Mouse (Mus musculus) intestine, embryonic 14.5 days (tissue): ENCODE results near the gene Klf11. TPM values are rescaled to one million over a fixed set of nuclear protein-coding genes. Genes with fewer than 3 reads are reported as not detected.
"Not testable (repeated sequence)": the region's sequence is repeated elsewhere in the genome, so short reads cannot be mapped to it uniquely, and the experiment has no call there.

Experiments
- ATAC-seq: fragments of 200-750 bp; cut with Nextera tagmentation; replicated peaks from 2 replicates; pipeline ENCODE4 v1.8.0; 2017; ENCODE audit warnings: low read depth, moderate number of reproducible peaks, moderate TSS enrichment, moderate library complexity; ENCODE audit not compliant: low FRiP score, low TSS enrichment
- DNase-seq: peaks from one replicate; pipeline ENCODE4 v3.0.0-alpha.2; 2018; ENCODE audit warnings: low spot score
- H3K27ac ChIP-seq: fragments of 300-500 bp; sonication (generic); 2 replicates; pipeline ENCODE4 v1.5.1; 2014; ENCODE audit warnings: low read depth, mild to moderate bottlenecking, control low read depth
- H3K27me3 ChIP-seq: fragments of 300-500 bp; sonication (generic); replicated peaks from 2 replicates; pipeline ENCODE4 v1.6.1; 2014; ENCODE audit warnings: low read length, control low read depth; ENCODE audit not compliant: control insufficient read depth, insufficient read depth
- H3K36me3 ChIP-seq: fragments of 300-500 bp; sonication (generic); 2 replicates; pipeline ENCODE4 v1.6.1; 2014; ENCODE audit warnings: low read length, control low read depth; ENCODE audit not compliant: control insufficient read depth, insufficient read depth
- H3K4me1 ChIP-seq: fragments of 300-500 bp; sonication (generic); replicated peaks from 2 replicates; pipeline ENCODE4 v1.6.1; 2014; ENCODE audit warnings: low read length, control low read depth, mixed read lengths; ENCODE audit not compliant: control insufficient read depth, insufficient read depth
- H3K4me2 ChIP-seq: fragments of 300-500 bp; sonication (generic); 2 replicates; pipeline ENCODE4 v1.6.1; 2014; ENCODE audit warnings: low read length
- H3K4me3 ChIP-seq: fragments of 300-500 bp; sonication (generic); 2 replicates; pipeline ENCODE4 v1.5.1; 2014; ENCODE audit warnings: low read depth, low read length, control low read depth, mixed read lengths
- H3K9ac ChIP-seq: fragments of 300-500 bp; sonication (generic); 2 replicates; pipeline ENCODE4 v1.6.1; 2014; ENCODE audit warnings: mild to moderate bottlenecking, low read length
- H3K9me3 ChIP-seq: fragments of 300-500 bp; sonication (generic); 2 replicates; pipeline ENCODE4 v1.6.1; 2016; ENCODE audit warnings: low read length, control low read depth; ENCODE audit not compliant: control insufficient read depth
- WGBS: fragments of 180-500 bp; shearing (Covaris S2); extraction: QIAGEN DNeasy Blood & Tissue Kit; methylation state at CpG from one replicate; pipeline ENCODE4 v1.1.7; 2014; 5-methylcytosine and 5-hydroxymethylcytosine counted together
- polyA plus RNA-seq: library from polyadenylated mRNA; unstranded; fragments of >200 nt; fragmentation: Nextera tagmentation; extraction: Ambion mirVana; gene quantifications from 2 replicates; pipeline ENCODE4 v1.2.1, GENCODE M21; 2014

Gene Klf11
- polyA plus RNA-seq, 1 experiment from 2014 or later: 12.5 TPM

- H3K4me3 ChIP-seq: no peak overlapping the region
- peaks cover 13% of the 10 kb centered on the region for H3K27me3 ChIP-seq
- ATAC-seq (peak; percentile 91), DNase-seq (no peak)
- no peak overlapping the region for H3K9ac ChIP-seq
- no peaks in the 10 kb centered on the region for H3K36me3 ChIP-seq
- no peaks in the 10 kb centered on the region; the same call in none of the 2 replicates for H3K4me1 ChIP-seq
- H3K4me2 ChIP-seq: no peak overlapping the region
- H3K27ac ChIP-seq: 0 out of 2 replicates have a peak overlapping the region, but pooled peaks have one; percentile 47
- H3K9me3 ChIP-seq: no peaks in the 10 kb centered on the region
- 62% methylated on average over 6 of the region's 6 CpGs for WGBS
These were observed 35.1 kb downstream of the Klf11 start for GRCm38 (mm10) chr12:24686038-24686695.

DNA sequence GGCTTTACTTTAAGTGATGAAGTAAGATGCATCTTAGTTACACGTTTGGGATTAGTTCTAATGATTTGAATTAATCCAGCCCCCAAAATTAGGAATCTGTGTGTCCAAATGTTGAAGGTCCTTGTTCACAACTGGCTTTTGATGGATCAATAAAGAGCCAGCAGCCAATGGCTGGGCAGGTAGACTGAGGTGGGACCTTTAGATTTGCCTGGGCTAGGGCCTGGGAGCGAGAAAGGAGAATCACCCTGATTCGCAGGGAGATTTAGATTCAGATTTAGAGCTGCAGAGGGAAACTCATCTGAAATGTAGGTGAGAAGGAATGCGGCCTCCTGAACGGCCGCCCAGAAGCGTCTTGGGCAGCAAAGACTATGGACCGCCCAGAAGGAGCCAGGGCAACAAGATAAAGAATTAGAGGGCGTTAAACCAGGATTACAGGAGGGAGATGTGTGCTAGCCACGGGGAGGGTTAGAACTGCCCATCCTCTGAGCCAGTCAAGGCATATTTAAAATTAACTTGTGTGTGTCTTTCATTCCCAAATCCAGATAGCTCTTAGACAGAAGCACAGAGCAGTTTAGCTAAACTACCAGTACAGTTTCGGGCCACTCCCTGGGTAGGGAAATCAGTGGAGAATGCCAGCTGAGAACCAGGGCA, 35.7 kb downstream of the Klf11 start:
- no peak overlapping the region for H3K9ac ChIP-seq
- no peaks in the 10 kb centered on the region; the same call in none of the 2 replicates for H3K4me1 ChIP-seq
- H3K9me3 ChIP-seq: no peaks in the 10 kb centered on the region
- no peak overlapping the region for H3K4me2 ChIP-seq
- WGBS: 66% methylated on average over 11 of the region's 11 CpGs
- ATAC-seq: no peak
- no peaks in the 10 kb centered on the region for H3K36me3 ChIP-seq
- no peak overlapping the region for H3K4me3 ChIP-seq
- peak overlapping the region; percentile 5; the same call in 1 of the 2 replicates for H3K27ac ChIP-seq
- H3K27me3 ChIP-seq: peaks cover 6% of the 10 kb centered on the region
- no peak for DNase-seq

- no peak overlapping the region for H3K4me3 ChIP-seq
- no peak overlapping the region for H3K9ac ChIP-seq
- no peaks in the 10 kb centered on the region for H3K4me1 ChIP-seq
- H3K9me3 ChIP-seq: no peaks in the 10 kb centered on the region
- no peak overlapping the region for H3K27ac ChIP-seq
- DNase-seq (no peak), ATAC-seq (no peak)
- 78% methylated on average over 3 of the region's 3 CpGs for WGBS
- H3K36me3 ChIP-seq: no peaks in the 10 kb centered on the region
- H3K27me3 ChIP-seq: no peaks in the 10 kb centered on the region
- H3K4me2 ChIP-seq: no peak overlapping the region
These were observed 39.3 kb downstream of the Klf11 start for GRCm38 (mm10) chr12:24690351-24690750.

GRCm38 (mm10) chr12:24696500-24697483, 45.7 kb downstream of the Klf11 start:
- 36% methylated on average over 16 of the region's 16 CpGs for WGBS

GRCm38 (mm10) chr12:24697484-24698204, 46.6 kb downstream of the Klf11 start:
- H3K9ac ChIP-seq: no peak overlapping the region
- no peak overlapping the region for H3K4me3 ChIP-seq
- H3K4me2 ChIP-seq: no peak overlapping the region
- ATAC-seq: 0 out of 2 replicates have a peak, but pooled peaks have one; percentile 33
- 0 out of 2 replicates have a peak, but pooled peaks cover 4% of the 10 kb centered on the region for H3K4me1 ChIP-seq
- WGBS: 64% methylated on average over 8 of the region's 8 CpGs
- DNase-seq: no peak
- no peaks in the 10 kb centered on the region for H3K27me3 ChIP-seq
- H3K9me3 ChIP-seq: no peaks in the 10 kb centered on the region
- no peaks in the 10 kb centered on the region for H3K36me3 ChIP-seq
- H3K27ac ChIP-seq: no peak overlapping the region

More at GRCm38 (mm10) chr12:24696500-24697483, 45.7 kb downstream of the Klf11 start:
- 0 out of 2 replicates have a peak, but pooled peaks cover 4% of the 10 kb centered on the region for H3K4me1 ChIP-seq
- H3K27ac ChIP-seq: no peak overlapping the region
- H3K4me3 ChIP-seq: no peak overlapping the region
- no peaks in the 10 kb centered on the region for H3K27me3 ChIP-seq
- no peak overlapping the region for H3K4me2 ChIP-seq
- no peaks in the 10 kb centered on the region for H3K36me3 ChIP-seq
- no peak overlapping the region for H3K9ac ChIP-seq
- ATAC-seq (peak; percentile 83), DNase-seq (peak; percentile 93)
- H3K9me3 ChIP-seq: no peaks in the 10 kb centered on the region

- H3K36me3 ChIP-seq: no peaks in the 10 kb centered on the region
- DNase-seq (no peak), ATAC-seq (no peak)
- no peaks in the 10 kb centered on the region for H3K9me3 ChIP-seq
- no peak overlapping the region for H3K27ac ChIP-seq
- H3K4me3 ChIP-seq: no peak overlapping the region
- 81% methylated on average over 3 of the region's 3 CpGs for WGBS
- H3K27me3 ChIP-seq: no peaks in the 10 kb centered on the region
- H3K9ac ChIP-seq: no peak overlapping the region
- H3K4me2 ChIP-seq: no peak overlapping the region
- 0 out of 2 replicates have a peak, but pooled peaks cover 4% of the 10 kb centered on the region for H3K4me1 ChIP-seq
These were observed 47.4 kb downstream of the Klf11 start for GRCm38 (mm10) chr12:24698514-24698913.

GRCm38 (mm10) chr12:24699578-24699977, 48.5 kb downstream of the Klf11 start:
- Histone ChIP-seq H3K4me1 (0 out of 2 replicates have a peak, but pooled peaks cover 4% of the 10 kb centered on the region), H3K9me3 (no peaks in the 10 kb centered on the region), H3K27ac (no peak overlapping the region), H3K27me3 (no peaks in the 10 kb centered on the region), H3K36me3 (no peaks in the 10 kb centered on the region), H3K9ac (no peak overlapping the region), H3K4me2 (no peak overlapping the region), H3K4me3 (no peak overlapping the region)
- DNase-seq (no peak), ATAC-seq (no peak; the same call in 1 of the 2 replicates)
- 41% methylated on average over 10 of the region's 10 CpGs for WGBS

- not testable (repeated sequence) for H3K27me3 ChIP-seq, H3K9me3 ChIP-seq, H3K9ac ChIP-seq, H3K4me3 ChIP-seq, H3K4me1 ChIP-seq, H3K27ac ChIP-seq, H3K4me2 ChIP-seq, ATAC-seq, H3K36me3 ChIP-seq, DNase-seq
- WGBS: 88% methylated on average over 9 of the region's 9 CpGs
These were observed 50.5 kb downstream of the Klf11 start for GRCm38 (mm10) chr12:24701621-24702020.
